Mouse (Mus musculus): ENCODE results near the gene Tc2n. TPM values are rescaled to one million over a fixed set of nuclear protein-coding genes. Genes with fewer than 3 reads are reported as not detected.

Tc2n gene
- polyA plus RNA-seq (2014; fragmentation: Nextera tagmentation; extraction: Ambion mirVana), result 0.36 and 0.65 TPM in 2 replicates

DNA sequence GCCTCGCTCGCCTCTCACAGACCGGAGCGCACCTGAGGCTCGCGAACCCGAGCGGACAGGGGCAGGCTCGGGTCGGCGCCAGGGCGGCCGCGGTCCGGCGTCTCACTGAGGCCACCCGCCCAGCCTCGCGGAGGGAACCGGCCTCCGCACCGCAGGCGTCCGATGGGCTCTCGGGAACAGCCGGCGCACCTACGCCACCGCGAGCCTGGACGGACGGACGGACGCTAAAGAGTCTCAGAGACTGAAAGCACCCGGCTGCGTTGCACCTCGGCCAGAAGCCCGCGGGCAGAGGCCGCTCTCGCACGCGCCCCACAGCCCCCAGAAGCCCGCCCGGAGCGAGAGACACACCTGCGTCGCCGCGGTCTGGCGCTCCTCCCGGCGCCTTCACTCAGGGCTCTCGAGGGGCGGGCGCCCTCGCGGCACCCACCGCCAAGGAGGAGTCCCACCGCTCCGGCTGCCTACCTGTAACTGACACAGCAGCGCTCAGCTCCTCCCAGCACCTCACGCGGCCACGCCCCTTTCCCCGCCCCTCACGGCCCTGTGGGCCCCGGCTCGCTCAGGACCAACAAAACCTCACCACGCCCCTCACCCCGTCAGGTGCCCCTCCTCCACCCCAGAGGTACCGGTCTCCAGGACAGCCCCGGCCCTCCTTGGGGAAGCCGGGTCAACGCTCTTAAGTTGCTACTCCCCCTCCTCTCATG is at the start of gene Tc2n:
TSS of gene Tc2n (minus strand) at position 470 of the 701 bp plus-strand sequence.
- Histone ChIP-seq H3K9ac (replicated peaks; ENCODE audit: low read length) (peak within 1 kb of the TSS; percentile 52), H3K4me3 (ENCODE audit: low read depth, low read length) (peak within 1 kb of the TSS; percentile 60), H3K36me3 (replicated peaks; ENCODE audit: control insufficient read depth, insufficient read depth, low read depth, low read length) (no peaks in the 10 kb centered on the region), H3K4me1 (ENCODE audit: control insufficient read depth, insufficient read depth, low read length) (no peaks in the 10 kb centered on the region), H3K4me2 (ENCODE audit: low read depth, low read length) (peak within 1 kb of the TSS; percentile 94), H3K27ac (replicated peaks; ENCODE audit: low read depth, low read length) (no peak within 1 kb of the TSS), H3K9me3 (replicated peaks; ENCODE audit: control insufficient read depth, low read length) (no peaks in the 10 kb centered on the region), H3K27me3 (ENCODE audit: control insufficient read depth, insufficient read depth, low read length) (peaks cover 4% of the 10 kb centered on the region; the same call in 1 of the 2 replicates)
- WGBS, result under 1% methylated on average over 72 of the region's 75 CpGs
- ATAC-seq (replicated peaks; ENCODE audit: insufficient number of reproducible peaks, low FRiP score, low TSS enrichment, low read depth) (peak; percentile 97), DNase-seq (ENCODE audit: low spot score) (peak; percentile 84)

GRCm38 (mm10) chr12:101767306-101768053 is 49.2 kb upstream of the Tc2n start:
- Histone ChIP-seq H3K9me3 (replicated peaks; ENCODE audit: control insufficient read depth, low read length) (no peaks in the 10 kb centered on the region), H3K27ac (replicated peaks; ENCODE audit: low read depth, low read length) (no peak overlapping the region), H3K4me1 (ENCODE audit: control insufficient read depth, insufficient read depth, low read length) (no peaks in the 10 kb centered on the region), H3K36me3 (replicated peaks; ENCODE audit: control insufficient read depth, insufficient read depth, low read depth, low read length) (no peaks in the 10 kb centered on the region), H3K4me2 (ENCODE audit: low read depth, low read length) (no peak overlapping the region), H3K9ac (replicated peaks; ENCODE audit: low read length) (no peak overlapping the region), H3K27me3 (ENCODE audit: control insufficient read depth, insufficient read depth, low read length) (no peaks in the 10 kb centered on the region), H3K4me3 (ENCODE audit: low read depth, low read length) (no peak overlapping the region)
- DNase-seq (ENCODE audit: low spot score) (no peak), ATAC-seq (replicated peaks; ENCODE audit: insufficient number of reproducible peaks, low FRiP score, low TSS enrichment, low read depth) (no peak)
- 57% methylated on average over 9 of the region's 9 CpGs for WGBS

- 72% methylated on average over 3 of the region's 3 CpGs for WGBS
- ATAC-seq (replicated peaks; ENCODE audit: insufficient number of reproducible peaks, low FRiP score, low TSS enrichment, low read depth), result no peak
- no peaks in the 10 kb centered on the region for H3K4me1 ChIP-seq (ENCODE audit: control insufficient read depth, insufficient read depth, low read length)
- no peaks in the 10 kb centered on the region for H3K9me3 ChIP-seq (replicated peaks; ENCODE audit: control insufficient read depth, low read length)
- no peak overlapping the region for H3K27ac ChIP-seq (replicated peaks; ENCODE audit: low read depth, low read length)
- DNase-seq (ENCODE audit: low spot score), result no peak
- H3K9ac ChIP-seq (replicated peaks; ENCODE audit: low read length), result no peak overlapping the region
- no peaks in the 10 kb centered on the region for H3K36me3 ChIP-seq (replicated peaks; ENCODE audit: control insufficient read depth, insufficient read depth, low read depth, low read length)
- H3K4me2 ChIP-seq (ENCODE audit: low read depth, low read length), result no peak overlapping the region
- H3K4me3 ChIP-seq (ENCODE audit: low read depth, low read length), result no peak overlapping the region
- no peaks in the 10 kb centered on the region for H3K27me3 ChIP-seq (ENCODE audit: control insufficient read depth, insufficient read depth, low read length)
These were observed 48.0 kb upstream of the Tc2n start for GRCm38 (mm10) chr12:101766228-101766852.

- DNase-seq (ENCODE audit: low spot score), result no peak
- Histone ChIP-seq H3K27ac (replicated peaks; ENCODE audit: low read depth, low read length) (no peak overlapping the region), H3K36me3 (replicated peaks; ENCODE audit: control insufficient read depth, insufficient read depth, low read depth, low read length) (no peaks in the 10 kb centered on the region), H3K4me2 (ENCODE audit: low read depth, low read length) (no peak overlapping the region), H3K4me3 (ENCODE audit: low read depth, low read length) (no peak overlapping the region), H3K9ac (replicated peaks; ENCODE audit: low read length) (no peak overlapping the region), H3K27me3 (ENCODE audit: control insufficient read depth, insufficient read depth, low read length) (no peaks in the 10 kb centered on the region), H3K4me1 (ENCODE audit: control insufficient read depth, insufficient read depth, low read length) (no peaks in the 10 kb centered on the region), H3K9me3 (replicated peaks; ENCODE audit: control insufficient read depth, low read length) (no peaks in the 10 kb centered on the region)
- 79% methylated on average over 5 of the region's 5 CpGs for WGBS
- ATAC-seq (replicated peaks; ENCODE audit: insufficient number of reproducible peaks, low FRiP score, low TSS enrichment, low read depth), result no peak
These were observed 46.5 kb upstream of the Tc2n start for GRCm38 (mm10) chr12:101764870-101765269.

DNA sequence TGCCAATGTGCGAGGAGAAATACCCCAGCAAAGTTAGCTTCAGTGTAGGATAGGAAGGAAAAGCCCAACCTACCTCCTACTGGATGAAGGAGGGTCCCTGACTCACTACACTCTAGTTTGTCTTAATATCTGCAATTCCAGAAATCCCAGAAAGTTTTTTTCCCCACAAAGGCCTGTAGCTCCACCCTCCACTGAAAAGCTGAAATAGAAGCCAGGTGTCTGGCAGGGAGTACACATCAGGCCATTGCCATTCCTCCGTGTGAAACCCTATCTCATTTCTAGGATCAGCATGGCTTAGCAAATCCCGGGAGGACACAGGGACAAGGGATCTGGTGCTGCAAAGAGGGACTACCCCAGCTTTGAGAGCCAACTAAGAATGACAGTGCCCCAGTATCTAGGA is 44.7 kb upstream of the Tc2n start:
- H3K4me1 ChIP-seq (ENCODE audit: control insufficient read depth, insufficient read depth, low read length), result no peaks in the 10 kb centered on the region
- no peaks in the 10 kb centered on the region for H3K9me3 ChIP-seq (replicated peaks; ENCODE audit: control insufficient read depth, low read length)
- H3K9ac ChIP-seq (replicated peaks; ENCODE audit: low read length), result no peak overlapping the region
- H3K27ac ChIP-seq (replicated peaks; ENCODE audit: low read depth, low read length), result no peak overlapping the region
- peak; percentile 57 for DNase-seq (ENCODE audit: low spot score)
- no peaks in the 10 kb centered on the region for H3K27me3 ChIP-seq (ENCODE audit: control insufficient read depth, insufficient read depth, low read length)
- 47% methylated on average over 3 of the region's 3 CpGs for WGBS
- ATAC-seq (replicated peaks; ENCODE audit: insufficient number of reproducible peaks, low FRiP score, low TSS enrichment, low read depth), result no peak
- H3K4me3 ChIP-seq (ENCODE audit: low read depth, low read length), result no peak overlapping the region
- H3K4me2 ChIP-seq (ENCODE audit: low read depth, low read length), result no peak overlapping the region
- no peaks in the 10 kb centered on the region for H3K36me3 ChIP-seq (replicated peaks; ENCODE audit: control insufficient read depth, insufficient read depth, low read depth, low read length)

GRCm38 (mm10) chr12:101762054-101762453 is 43.7 kb upstream of the Tc2n start:
- no peak overlapping the region for H3K4me2 ChIP-seq (ENCODE audit: low read depth, low read length)
- no peak for ATAC-seq (replicated peaks; ENCODE audit: insufficient number of reproducible peaks, low FRiP score, low TSS enrichment, low read depth)
- no peaks in the 10 kb centered on the region for H3K36me3 ChIP-seq (replicated peaks; ENCODE audit: control insufficient read depth, insufficient read depth, low read depth, low read length)
- WGBS, result 90% methylated on average over 5 of the region's 5 CpGs
- H3K4me1 ChIP-seq (ENCODE audit: control insufficient read depth, insufficient read depth, low read length), result no peaks in the 10 kb centered on the region
- DNase-seq (ENCODE audit: low spot score), result no peak
- H3K27me3 ChIP-seq (ENCODE audit: control insufficient read depth, insufficient read depth, low read length), result no peaks in the 10 kb centered on the region
- H3K4me3 ChIP-seq (ENCODE audit: low read depth, low read length), result no peak overlapping the region
- no peaks in the 10 kb centered on the region for H3K9me3 ChIP-seq (replicated peaks; ENCODE audit: control insufficient read depth, low read length)
- H3K27ac ChIP-seq (replicated peaks; ENCODE audit: low read depth, low read length), result no peak overlapping the region
- no peak overlapping the region for H3K9ac ChIP-seq (replicated peaks; ENCODE audit: low read length)

GRCm38 (mm10) chr12:101759440-101760045 is 41.2 kb upstream of the Tc2n start:
- no peaks in the 10 kb centered on the region for H3K4me1 ChIP-seq (ENCODE audit: control insufficient read depth, insufficient read depth, low read length)
- no peak overlapping the region for H3K9ac ChIP-seq (replicated peaks; ENCODE audit: low read length)
- WGBS, result 67% methylated on average over 6 of the region's 6 CpGs
- H3K36me3 ChIP-seq (replicated peaks; ENCODE audit: control insufficient read depth, insufficient read depth, low read depth, low read length), result no peaks in the 10 kb centered on the region
- no peaks in the 10 kb centered on the region for H3K9me3 ChIP-seq (replicated peaks; ENCODE audit: control insufficient read depth, low read length)
- H3K4me2 ChIP-seq (ENCODE audit: low read depth, low read length), result no peak overlapping the region
- no peak overlapping the region for H3K27ac ChIP-seq (replicated peaks; ENCODE audit: low read depth, low read length)
- DNase-seq (ENCODE audit: low spot score), result no peak
- ATAC-seq (replicated peaks; ENCODE audit: insufficient number of reproducible peaks, low FRiP score, low TSS enrichment, low read depth), result no peak
- H3K4me3 ChIP-seq (ENCODE audit: low read depth, low read length), result no peak overlapping the region
- H3K27me3 ChIP-seq (ENCODE audit: control insufficient read depth, insufficient read depth, low read length), result no peaks in the 10 kb centered on the region

Measured in embryonic facial prominence, embryonic 11.5 days (tissue).